Mouse (Mus musculus): ENCODE data around the gene Dnajb12. TPM values are rescaled to one million over a fixed set of nuclear protein-coding genes. Genes with fewer than 3 reads are reported as not detected.
"Not testable (repeated sequence)": the region's sequence is repeated elsewhere in the genome, so short reads cannot be mapped to it uniquely, and the experiment has no call there.

Dnajb12 gene
- polyA plus RNA-seq, 1 experiment from 2014 or later: 17.8 TPM

DNA sequence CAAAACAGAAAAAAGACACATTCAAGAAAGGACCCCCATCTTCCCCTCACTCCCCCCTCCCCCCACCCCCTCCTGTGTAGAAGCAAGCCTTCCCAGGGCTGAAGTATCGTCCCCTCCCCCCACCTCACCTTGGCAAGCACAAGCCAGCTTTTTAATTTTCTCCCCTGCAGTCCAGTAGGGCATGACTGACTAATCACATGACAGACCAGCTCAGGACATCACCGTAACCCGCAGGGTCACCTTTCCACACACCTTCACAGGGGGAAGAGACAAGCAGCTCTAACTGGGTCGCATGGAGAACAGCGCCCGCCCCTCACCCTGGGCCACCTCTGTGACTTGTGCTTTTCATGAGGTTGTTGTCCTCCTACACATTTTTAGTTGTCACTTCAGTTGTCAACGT, 30.0 kb upstream of the Dnajb12 start:
- no peak for ATAC-seq (replicated peaks; ENCODE audit: insufficient number of reproducible peaks, insufficient read depth, low FRiP score, low read depth)
- WGBS: 76% methylated on average over 7 of the region's 7 CpGs

DNA sequence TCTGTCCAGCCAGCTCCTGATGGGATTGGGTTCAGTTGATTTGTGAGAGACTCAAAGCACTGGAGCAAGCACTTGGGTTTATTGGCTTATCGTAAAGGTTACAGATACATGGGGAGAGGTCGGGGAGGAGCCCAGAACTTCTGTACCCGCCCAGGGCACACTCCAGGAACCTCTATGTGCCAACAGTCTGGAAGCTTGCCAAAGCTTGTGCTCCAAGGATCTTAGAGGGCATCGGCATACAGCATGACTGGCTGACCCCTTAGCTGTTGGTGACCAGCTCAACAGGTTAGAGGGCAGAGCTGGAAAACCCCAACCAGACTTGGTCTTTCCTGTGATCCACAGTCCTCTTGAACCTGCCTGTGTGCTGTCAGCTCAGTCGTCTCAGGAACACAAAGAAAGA, 22.2 kb upstream of the Dnajb12 start:
- no peak for ATAC-seq (replicated peaks; ENCODE audit: insufficient number of reproducible peaks, insufficient read depth, low FRiP score, low read depth)
- H3K4me2 ChIP-seq: no peak overlapping the region
- H3K27ac ChIP-seq: no peak overlapping the region
- H3K36me3 ChIP-seq: no peaks in the 10 kb centered on the region
- H3K9me3 ChIP-seq (replicated peaks): no peaks in the 10 kb centered on the region
- H3K27me3 ChIP-seq: no peaks in the 10 kb centered on the region
- H3K4me1 ChIP-seq (replicated peaks): no peaks in the 10 kb centered on the region
- no peak overlapping the region for H3K4me3 ChIP-seq
- no peak overlapping the region for H3K9ac ChIP-seq
- 72% methylated on average over 5 of the region's 5 CpGs for WGBS

More for the DNA sequence above, 30.0 kb upstream of the Dnajb12 start:
- Histone ChIP-seq H3K4me3 (no peak overlapping the region), H3K27me3 (no peaks in the 10 kb centered on the region), H3K4me2 (no peak overlapping the region), H3K4me1 (replicated peaks) (0 out of 2 replicates have a peak, but pooled peaks cover 2% of the 10 kb centered on the region), H3K9me3 (replicated peaks) (no peaks in the 10 kb centered on the region), H3K27ac (no peak overlapping the region), H3K9ac (no peak overlapping the region), H3K36me3 (no peaks in the 10 kb centered on the region)

DNA sequence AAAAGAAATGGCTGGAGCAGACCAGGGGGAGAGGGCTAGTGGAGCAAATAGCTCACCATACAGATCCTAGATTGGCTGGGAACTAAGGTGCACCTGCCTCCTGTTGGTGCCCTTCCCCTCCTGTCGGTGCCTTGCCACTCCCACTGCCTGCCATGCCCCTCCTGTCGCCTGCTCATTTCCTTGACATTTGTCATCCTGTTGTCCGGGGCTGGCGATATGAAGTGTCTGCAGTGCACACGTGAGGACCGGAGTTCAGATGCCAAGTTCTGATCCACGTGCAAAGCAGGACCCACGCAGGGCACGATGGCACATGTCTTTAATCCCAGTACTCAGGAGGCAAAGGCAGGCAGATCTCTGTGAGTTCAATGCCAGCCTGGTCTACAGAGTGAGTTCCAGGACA, 18.7 kb upstream of the Dnajb12 start:
- Histone ChIP-seq H3K4me3 (no peak overlapping the region), H3K27ac (no peak overlapping the region), H3K4me2 (no peak overlapping the region), H3K36me3 (no peaks in the 10 kb centered on the region), H3K9ac (no peak overlapping the region), H3K27me3 (no peaks in the 10 kb centered on the region), H3K4me1 (replicated peaks) (peaks cover 7% of the 10 kb centered on the region; the same call in 1 of the 2 replicates), H3K9me3 (replicated peaks) (no peaks in the 10 kb centered on the region)
- no peak for ATAC-seq (replicated peaks; ENCODE audit: insufficient number of reproducible peaks, insufficient read depth, low FRiP score, low read depth)
- WGBS: 69% methylated on average over 9 of the region's 9 CpGs

- Histone ChIP-seq H3K4me3 (no peak overlapping the region), H3K9ac (no peak overlapping the region), H3K4me2 (no peak overlapping the region), H3K27me3 (no peaks in the 10 kb centered on the region), H3K9me3 (replicated peaks) (no peaks in the 10 kb centered on the region), H3K27ac (no peak overlapping the region), H3K36me3 (no peaks in the 10 kb centered on the region), H3K4me1 (replicated peaks) (peaks cover 7% of the 10 kb centered on the region; the same call in 1 of the 2 replicates)
- WGBS: 79% methylated on average over 10 of the region's 10 CpGs
- ATAC-seq (replicated peaks; ENCODE audit: insufficient number of reproducible peaks, insufficient read depth, low FRiP score, low read depth): no peak
Observed at GRCm38 (mm10) chr10:59861201-59861600, 18.2 kb upstream of the Dnajb12 start.

DNA sequence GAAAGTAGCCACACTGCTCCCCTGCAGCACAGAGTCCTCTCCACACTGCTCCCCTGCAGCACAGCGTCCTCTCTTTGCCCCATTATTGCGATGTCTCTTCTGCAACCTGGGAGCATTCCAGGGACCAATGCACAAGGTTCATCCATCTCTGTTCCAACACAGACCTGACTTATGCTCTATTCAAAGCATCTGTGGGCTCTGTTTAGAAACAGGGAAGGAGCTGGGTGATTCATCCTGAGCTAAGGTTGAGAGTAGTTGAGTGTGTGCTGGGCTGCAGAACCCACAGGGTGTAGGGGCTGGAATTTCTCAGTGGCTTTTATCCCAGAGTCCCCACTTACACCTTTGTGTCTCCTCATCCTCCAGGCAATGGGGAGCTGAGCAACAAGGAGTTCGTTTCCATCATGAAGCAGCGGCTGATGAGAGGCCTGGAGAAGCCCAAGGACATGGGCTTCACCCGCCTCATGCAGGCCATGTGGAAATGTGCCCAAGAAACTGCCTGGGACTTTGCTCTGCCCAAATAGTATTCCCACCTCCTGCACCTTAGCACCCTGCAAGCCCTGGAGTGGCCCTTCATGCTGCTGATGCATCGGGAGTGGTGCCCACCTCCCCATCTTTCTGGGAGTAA, 16.4 kb upstream of the Dnajb12 start:
- H3K9me3 ChIP-seq (replicated peaks): no peaks in the 10 kb centered on the region
- peaks cover 7% of the 10 kb centered on the region; the same call in 1 of the 2 replicates for H3K4me1 ChIP-seq (replicated peaks)
- WGBS: 87% methylated on average over 6 of the region's 6 CpGs
- H3K36me3 ChIP-seq: no peaks in the 10 kb centered on the region
- no peak overlapping the region for H3K27ac ChIP-seq
- no peak overlapping the region for H3K4me2 ChIP-seq
- ATAC-seq (replicated peaks; ENCODE audit: insufficient number of reproducible peaks, insufficient read depth, low FRiP score, low read depth): no peak
- no peak overlapping the region for H3K4me3 ChIP-seq
- H3K27me3 ChIP-seq: no peaks in the 10 kb centered on the region
- no peak overlapping the region for H3K9ac ChIP-seq

- Histone ChIP-seq H3K9ac (no peak overlapping the region), H3K4me3 (no peak overlapping the region)
- WGBS: 45% methylated on average over 4 of the region's 4 CpGs
Observed at GRCm38 (mm10) chr10:59863620-59864019, 15.7 kb upstream of the Dnajb12 start.

GRCm38 (mm10) chr10:59864232-59864875, 15.0 kb upstream of the Dnajb12 start:
- H3K4me2 ChIP-seq: no peak overlapping the region
- ATAC-seq (replicated peaks; ENCODE audit: insufficient number of reproducible peaks, insufficient read depth, low FRiP score, low read depth): no peak
- no peak overlapping the region for H3K9ac ChIP-seq
- H3K9me3 ChIP-seq (replicated peaks): no peaks in the 10 kb centered on the region
- H3K4me3 ChIP-seq: no peak overlapping the region
- WGBS: 83% methylated on average over 19 of the region's 19 CpGs
- no peaks in the 10 kb centered on the region for H3K27me3 ChIP-seq
- H3K36me3 ChIP-seq: no peaks in the 10 kb centered on the region
- peaks cover 7% of the 10 kb centered on the region; the same call in 1 of the 2 replicates for H3K4me1 ChIP-seq (replicated peaks)
- H3K27ac ChIP-seq: no peak overlapping the region

More at GRCm38 (mm10) chr10:59863620-59864019, 15.7 kb upstream of the Dnajb12 start:
- H3K4me1 ChIP-seq (replicated peaks): peaks cover 7% of the 10 kb centered on the region; the same call in 1 of the 2 replicates
- ATAC-seq (replicated peaks; ENCODE audit: insufficient number of reproducible peaks, insufficient read depth, low FRiP score, low read depth): no peak
- no peak overlapping the region for H3K4me2 ChIP-seq
- H3K9me3 ChIP-seq (replicated peaks): no peaks in the 10 kb centered on the region
- H3K27me3 ChIP-seq: no peaks in the 10 kb centered on the region
- H3K27ac ChIP-seq: no peak overlapping the region
- no peaks in the 10 kb centered on the region for H3K36me3 ChIP-seq

DNA sequence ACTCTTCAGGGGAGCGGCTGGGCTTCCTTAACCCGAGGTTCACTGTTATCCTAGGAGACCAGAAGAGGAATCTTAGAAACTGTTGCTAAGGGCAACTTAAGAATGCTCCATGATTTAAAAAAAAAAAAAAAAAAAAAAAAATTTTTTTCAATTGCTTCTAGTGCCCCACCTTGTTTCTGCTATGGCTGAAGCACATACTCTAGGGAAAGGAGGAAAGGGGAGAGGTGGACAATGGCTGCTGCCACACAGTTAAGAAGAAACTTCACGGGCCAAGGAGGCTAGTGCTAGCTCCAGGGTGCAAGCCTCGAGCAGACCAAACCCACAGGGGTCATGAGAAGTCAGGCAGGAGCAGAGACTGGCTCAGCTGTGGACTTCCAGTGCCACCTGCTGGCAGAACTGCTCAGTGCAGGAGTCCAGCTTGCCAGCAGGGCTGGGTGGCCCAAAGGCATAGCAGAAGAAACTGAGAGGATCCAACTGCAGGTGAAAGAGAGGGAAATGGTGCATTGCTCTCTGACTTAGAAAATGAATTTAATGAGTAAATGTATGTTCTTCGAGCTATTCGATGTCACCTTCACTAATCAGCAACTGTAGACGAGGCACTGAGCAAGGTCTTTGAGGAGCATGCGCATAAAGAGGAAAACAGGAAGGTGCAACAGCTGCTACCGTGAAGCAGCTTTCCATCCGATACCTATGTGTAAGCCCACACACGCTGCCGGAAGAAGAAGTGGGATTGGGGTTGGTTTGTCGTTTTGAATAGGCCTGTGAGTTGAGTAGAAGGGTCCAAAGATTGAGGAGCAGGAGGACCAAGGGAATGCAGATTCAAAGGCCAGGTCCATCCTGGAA, 14.3 kb upstream of the Dnajb12 start:
- Histone ChIP-seq H3K4me3 (no peak overlapping the region), H3K36me3 (no peaks in the 10 kb centered on the region), H3K27ac (no peak overlapping the region), H3K4me1 (replicated peaks) (peaks cover 7% of the 10 kb centered on the region; the same call in 1 of the 2 replicates), H3K9me3 (replicated peaks) (no peaks in the 10 kb centered on the region), H3K9ac (no peak overlapping the region), H3K27me3 (no peaks in the 10 kb centered on the region), H3K4me2 (no peak overlapping the region)
- 35% methylated on average over 13 of the region's 13 CpGs for WGBS
- ATAC-seq (replicated peaks; ENCODE audit: insufficient number of reproducible peaks, insufficient read depth, low FRiP score, low read depth): peak; percentile 48; the same call in 1 of the 2 replicates

- Histone ChIP-seq H3K4me1 (replicated peaks) (peaks cover 4% of the 10 kb centered on the region; the same call in 1 of the 2 replicates), H3K27ac (no peak overlapping the region), H3K9ac (no peak overlapping the region), H3K4me3 (no peak overlapping the region), H3K4me2 (no peak overlapping the region), H3K9me3 (replicated peaks) (no peaks in the 10 kb centered on the region), H3K36me3 (no peaks in the 10 kb centered on the region), H3K27me3 (no peaks in the 10 kb centered on the region)
- no peak for ATAC-seq (replicated peaks; ENCODE audit: insufficient number of reproducible peaks, insufficient read depth, low FRiP score, low read depth)
- 64% methylated on average over 11 of the region's 11 CpGs for WGBS
Observed at GRCm38 (mm10) chr10:59868266-59868665, 11.1 kb upstream of the Dnajb12 start.

GRCm38 (mm10) chr10:59870038-59870437, 9.3 kb upstream of the Dnajb12 start:
- no peak for ATAC-seq (replicated peaks; ENCODE audit: insufficient number of reproducible peaks, insufficient read depth, low FRiP score, low read depth)
- Histone ChIP-seq H3K9me3 (replicated peaks) (no peaks in the 10 kb centered on the region), H3K9ac (no peak overlapping the region), H3K36me3 (no peaks in the 10 kb centered on the region), H3K4me2 (no peak overlapping the region), H3K27me3 (no peaks in the 10 kb centered on the region), H3K4me3 (no peak overlapping the region), H3K4me1 (replicated peaks) (no peaks in the 10 kb centered on the region), H3K27ac (no peak overlapping the region)
- WGBS: 84% methylated on average over 6 of the region's 6 CpGs

GRCm38 (mm10) chr10:59872651-59873050, 6.7 kb upstream of the Dnajb12 start:
- not testable (repeated sequence) for H3K27me3 ChIP-seq; H3K36me3 ChIP-seq; H3K27ac ChIP-seq; ATAC-seq (replicated peaks; ENCODE audit: insufficient number of reproducible peaks, insufficient read depth, low FRiP score, low read depth); H3K4me2 ChIP-seq; H3K9ac ChIP-seq; H3K4me1 ChIP-seq (replicated peaks); H3K4me3 ChIP-seq; H3K9me3 ChIP-seq (replicated peaks)
- WGBS: 85% methylated on average over 4 of the region's 4 CpGs
